Mouse (Mus musculus) limb, embryonic 15.5 days (tissue): ENCODE results near the gene 9130230L23Rik. TPM values are rescaled to one million over a fixed set of nuclear protein-coding genes. Genes with fewer than 3 reads are reported as not detected.

ENCODE experiments used
- ATAC-seq: fragments of 200-750 bp; cut with Nextera tagmentation; 2 replicates; pipeline ENCODE4 v1.8.0; 2017; ENCODE audit warnings: low read depth, moderate TSS enrichment; ENCODE audit not compliant: insufficient number of reproducible peaks, low FRiP score, low TSS enrichment
- H3K27ac ChIP-seq: fragments of 300-500 bp; sonication (generic); 2 replicates; pipeline ENCODE4 v1.5.1; 2015; ENCODE audit warnings: moderate library complexity, mild to moderate bottlenecking, inconsistent platforms
- H3K27me3 ChIP-seq: fragments of 300-500 bp; sonication (generic); 2 replicates; pipeline ENCODE4 v1.6.1; 2015; ENCODE audit warnings: inconsistent platforms
- H3K36me3 ChIP-seq: fragments of 300-500 bp; sonication (generic); 2 replicates; pipeline ENCODE4 v1.6.1; 2015; ENCODE audit warnings: inconsistent platforms
- H3K4me1 ChIP-seq: fragments of 300-500 bp; sonication (generic); 2 replicates; pipeline ENCODE4 v1.6.1; 2015; ENCODE audit warnings: inconsistent platforms
- H3K4me2 ChIP-seq: fragments of 300-500 bp; sonication (generic); 2 replicates; pipeline ENCODE4 v1.6.1; 2015; ENCODE audit warnings: mild to moderate bottlenecking, inconsistent platforms
- H3K4me3 ChIP-seq: fragments of 300-500 bp; sonication (generic); 2 replicates; pipeline ENCODE4 v1.5.1; 2015; ENCODE audit warnings: mild to moderate bottlenecking, inconsistent platforms
- H3K9ac ChIP-seq: fragments of 300-500 bp; sonication (generic); 2 replicates; pipeline ENCODE4 v1.6.1; 2015; ENCODE audit warnings: inconsistent platforms
- H3K9me3 ChIP-seq: fragments of 300-500 bp; sonication (generic); 2 replicates; pipeline ENCODE4 v1.6.1; 2016; ENCODE audit warnings: inconsistent platforms
- WGBS: fragments of 180-500 bp; shearing (Covaris S2); methylation state at CpG from one replicate; pipeline ENCODE4 v1.1.7; 2015; 5-methylcytosine and 5-hydroxymethylcytosine counted together
- polyA plus RNA-seq: library from polyadenylated mRNA; unstranded; fragments of >200 nt; fragmentation: Nextera tagmentation; extraction: Ambion mirVana; gene quantifications from 2 replicates; pipeline ENCODE4 v1.2.1, GENCODE M21; 2015

9130230L23Rik gene
- polyA plus RNA-seq, 1 experiment from 2014 or later = 0.10 TPM

DNA sequence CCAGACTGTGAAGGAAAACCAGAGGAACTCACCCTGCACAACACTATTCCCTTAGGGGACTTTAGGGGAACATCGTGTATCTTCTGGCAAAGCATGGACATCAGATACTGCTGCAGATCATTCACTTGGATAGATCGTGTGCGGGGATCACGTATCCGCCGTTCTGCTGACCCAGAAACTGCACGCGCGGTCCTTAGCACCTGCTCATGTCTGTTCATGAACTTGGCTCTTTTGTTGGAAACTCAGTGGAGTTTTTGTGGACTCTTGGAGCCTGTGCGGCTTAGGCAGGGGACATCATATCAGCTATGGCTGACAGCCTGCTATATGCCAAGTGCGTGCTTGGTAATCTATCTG lies 43.5 kb downstream of the 9130230L23Rik start:
- H3K9me3 ChIP-seq = no peaks in the 10 kb centered on the region
- no peaks in the 10 kb centered on the region for H3K27me3 ChIP-seq
- 0 out of 2 replicates have a peak, but pooled peaks cover 5% of the 10 kb centered on the region for H3K4me1 ChIP-seq
- no peak overlapping the region for H3K9ac ChIP-seq
- no peak overlapping the region for H3K27ac ChIP-seq
- WGBS = 81% methylated on average over 11 of the region's 11 CpGs
- H3K4me3 ChIP-seq = no peak overlapping the region
- ATAC-seq = no peak
- no peak overlapping the region for H3K4me2 ChIP-seq
- no peaks in the 10 kb centered on the region for H3K36me3 ChIP-seq

- Histone ChIP-seq H3K4me2 (no peak overlapping the region), H3K27ac (no peak overlapping the region), H3K4me1 (peaks cover 7% of the 10 kb centered on the region; the same call in 1 of the 2 replicates), H3K9ac (no peak overlapping the region), H3K4me3 (no peak overlapping the region), H3K9me3 (no peaks in the 10 kb centered on the region), H3K27me3 (no peaks in the 10 kb centered on the region), H3K36me3 (no peaks in the 10 kb centered on the region)
- no peak for ATAC-seq
- 75% methylated on average over 5 of the region's 5 CpGs for WGBS
These were observed 44.0 kb downstream of the 9130230L23Rik start for GRCm38 (mm10) chr5:65959893-65960596.

DNA sequence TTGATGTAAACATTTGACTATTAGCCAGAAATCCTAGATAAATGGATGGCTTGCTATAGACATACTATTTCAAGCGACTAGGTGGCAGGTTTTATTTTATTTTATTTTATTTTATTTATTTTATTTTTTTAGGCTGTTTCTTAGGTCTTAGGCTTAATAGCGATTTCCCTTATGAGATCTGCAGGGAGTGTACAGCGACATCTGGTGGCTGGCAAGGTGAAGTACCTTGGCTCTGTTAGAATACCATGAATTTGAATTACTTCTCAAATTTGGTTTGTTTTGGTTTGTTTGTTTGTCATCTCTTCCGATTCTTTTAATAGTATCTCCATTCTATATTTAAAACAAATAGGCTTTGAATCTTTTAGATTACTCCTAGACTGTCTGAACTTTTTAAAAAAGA lies 45.5 kb downstream of the 9130230L23Rik start:
- no peak overlapping the region for H3K4me3 ChIP-seq
- 5% methylated on average over 4 of the region's 4 CpGs for WGBS
- no peak overlapping the region for H3K9ac ChIP-seq
- H3K9me3 ChIP-seq = no peaks in the 10 kb centered on the region
- no peaks in the 10 kb centered on the region for H3K27me3 ChIP-seq
- H3K36me3 ChIP-seq = no peaks in the 10 kb centered on the region
- H3K27ac ChIP-seq = no peak overlapping the region
- no peak overlapping the region for H3K4me2 ChIP-seq
- no peak for ATAC-seq
- peaks cover 9% of the 10 kb centered on the region; the same call in 1 of the 2 replicates for H3K4me1 ChIP-seq

- ATAC-seq = no peak
- H3K9ac ChIP-seq = no peak overlapping the region
- no peaks in the 10 kb centered on the region for H3K36me3 ChIP-seq
- no peaks in the 10 kb centered on the region for H3K9me3 ChIP-seq
- H3K4me1 ChIP-seq = peaks cover 9% of the 10 kb centered on the region; the same call in 1 of the 2 replicates
- H3K27ac ChIP-seq = no peak overlapping the region
- H3K4me3 ChIP-seq = peak overlapping the region; percentile 35
- 74% methylated on average over 9 of the region's 9 CpGs for WGBS
- peak overlapping the region; percentile 46 for H3K4me2 ChIP-seq
- H3K27me3 ChIP-seq = no peaks in the 10 kb centered on the region
These were observed 47.7 kb downstream of the 9130230L23Rik start for GRCm38 (mm10) chr5:65956144-65957008.

- no peak overlapping the region for H3K9ac ChIP-seq
- peak overlapping the region; percentile 46 for H3K4me2 ChIP-seq
- H3K4me1 ChIP-seq = peaks cover 11% of the 10 kb centered on the region; the same call in 1 of the 2 replicates
- peak; percentile 48; the same call in 1 of the 2 replicates for ATAC-seq
- WGBS = 35% methylated on average over 23 of the region's 23 CpGs
- H3K9me3 ChIP-seq = no peaks in the 10 kb centered on the region
- peak overlapping the region; percentile 35 for H3K4me3 ChIP-seq
- H3K36me3 ChIP-seq = no peaks in the 10 kb centered on the region
- H3K27me3 ChIP-seq = no peaks in the 10 kb centered on the region
- H3K27ac ChIP-seq = no peak overlapping the region
These were observed 48.5 kb downstream of the 9130230L23Rik start for GRCm38 (mm10) chr5:65955343-65956143.

DNA sequence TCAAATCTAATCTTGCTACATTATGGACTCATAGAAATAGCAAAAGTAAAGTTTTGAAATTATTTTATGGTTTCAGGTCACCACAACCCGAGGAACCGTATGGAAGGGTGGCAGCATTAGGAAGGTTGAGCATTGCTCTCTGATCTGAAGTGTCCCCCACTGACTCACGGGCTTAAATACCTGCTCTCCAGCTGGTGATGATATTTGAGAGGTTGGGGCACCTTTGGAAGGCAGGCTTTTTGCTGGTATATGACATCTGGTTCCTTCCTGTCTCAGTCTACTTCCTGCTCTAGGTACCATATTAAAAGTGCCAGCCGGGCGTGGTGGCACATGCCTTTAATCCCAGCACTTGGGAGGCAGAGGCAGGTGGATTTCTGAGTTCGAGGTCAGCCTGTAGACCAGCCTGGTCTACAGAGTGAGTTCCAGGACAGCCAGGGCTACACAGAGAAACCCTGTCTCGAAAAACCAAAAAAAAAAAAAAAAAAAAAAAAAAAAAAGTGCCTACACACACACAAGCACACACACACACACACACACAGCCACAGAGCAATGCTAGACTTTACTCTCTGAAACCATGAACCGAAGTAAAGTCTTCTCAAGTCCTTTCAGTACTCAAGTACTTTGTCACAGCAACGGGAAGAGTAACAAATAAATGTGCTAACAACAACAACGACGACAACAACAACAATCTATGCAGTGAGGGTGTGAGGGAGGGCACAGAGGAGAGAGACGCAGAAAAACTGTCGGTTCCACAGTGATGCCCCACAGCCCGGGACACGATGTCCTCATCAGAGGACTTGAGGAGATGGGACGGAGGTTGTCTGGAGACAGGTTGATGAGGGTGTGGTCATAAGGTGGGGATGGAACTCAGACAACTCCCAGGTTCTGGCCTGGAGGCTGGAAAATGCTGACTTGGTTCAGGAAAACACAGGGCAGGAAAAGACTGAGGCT lies 49.7 kb downstream of the 9130230L23Rik start:
- no peaks in the 10 kb centered on the region for H3K36me3 ChIP-seq
- no peak overlapping the region for H3K4me2 ChIP-seq
- H3K4me1 ChIP-seq = peaks cover 16% of the 10 kb centered on the region; the same call in 1 of the 2 replicates
- H3K4me3 ChIP-seq = no peak overlapping the region
- H3K27me3 ChIP-seq = no peaks in the 10 kb centered on the region
- no peaks in the 10 kb centered on the region for H3K9me3 ChIP-seq
- no peak overlapping the region for H3K27ac ChIP-seq
- WGBS = 88% methylated on average over 16 of the region's 16 CpGs
- no peak overlapping the region for H3K9ac ChIP-seq
- ATAC-seq = no peak

DNA sequence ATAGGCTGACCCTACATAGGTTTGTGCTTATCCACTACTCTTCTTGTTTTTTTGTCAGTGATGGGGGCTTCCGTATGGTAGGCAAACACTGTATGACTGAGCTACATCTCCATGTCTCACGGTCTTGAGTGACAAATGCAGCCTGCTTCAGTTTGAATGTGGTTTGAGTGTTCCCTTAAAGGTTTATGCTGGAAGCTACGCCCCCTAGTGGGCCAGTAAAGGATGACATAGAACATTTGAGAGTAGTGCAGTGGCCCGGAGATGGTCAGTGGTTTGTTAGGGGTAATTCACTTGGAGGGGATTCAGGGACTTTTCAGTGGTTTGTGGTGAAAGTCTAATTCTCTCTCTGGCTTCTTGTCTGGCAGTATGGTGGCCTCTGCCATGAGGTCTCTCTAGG lies 52.6 kb downstream of the 9130230L23Rik start:
- ATAC-seq = no peak

DNA sequence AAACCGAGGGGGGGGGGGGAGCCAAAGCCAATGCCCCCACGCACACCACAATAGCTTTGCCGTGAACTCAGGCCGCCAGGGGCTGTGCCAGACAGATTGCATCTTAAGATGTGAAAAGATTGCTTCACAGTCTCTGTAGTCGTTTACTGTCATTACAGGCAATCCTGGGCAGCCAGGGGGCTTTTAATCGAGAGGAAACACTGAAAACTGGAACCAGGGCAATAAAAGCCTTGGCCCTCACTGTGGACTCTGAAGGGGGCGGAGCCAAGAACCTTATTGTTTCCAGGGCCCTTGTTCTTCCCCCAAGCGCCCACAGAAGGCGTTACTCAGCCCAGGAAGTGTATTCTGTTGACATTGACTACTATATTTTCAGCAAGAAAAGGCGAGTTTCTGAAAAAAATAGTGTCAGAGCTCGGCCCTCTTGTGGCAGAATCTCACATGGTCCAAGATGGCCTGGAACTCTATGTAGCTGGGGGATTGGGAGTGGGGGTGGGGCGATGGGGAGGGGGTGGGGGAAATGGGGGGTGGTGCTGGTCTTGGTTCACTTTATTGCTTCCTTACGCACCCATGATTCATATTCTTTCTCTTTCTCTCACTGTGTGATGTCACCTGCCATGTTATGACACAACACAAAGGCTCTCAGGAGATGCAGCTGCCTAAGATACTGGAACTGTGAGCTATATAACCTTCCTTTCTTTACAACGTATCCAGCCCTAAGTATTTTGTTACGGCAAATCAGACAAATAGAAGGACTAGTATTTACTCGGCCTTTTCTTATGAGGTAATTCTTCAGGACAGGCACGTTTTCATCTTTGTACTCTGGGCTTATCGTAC lies 53.2 kb downstream of the 9130230L23Rik start:
- Histone ChIP-seq H3K36me3 (no peaks in the 10 kb centered on the region), H3K4me3 (no peak overlapping the region), H3K27me3 (no peaks in the 10 kb centered on the region), H3K27ac (peak overlapping the region; percentile 48), H3K4me2 (no peak overlapping the region), H3K4me1 (peaks cover 16% of the 10 kb centered on the region; the same call in 1 of the 2 replicates), H3K9me3 (no peaks in the 10 kb centered on the region), H3K9ac (no peak overlapping the region)
- no peak for ATAC-seq
- 60% methylated on average over 18 of the region's 18 CpGs for WGBS

More for the DNA sequence above, 52.6 kb downstream of the 9130230L23Rik start:
- Histone ChIP-seq H3K4me1 (peaks cover 16% of the 10 kb centered on the region; the same call in 1 of the 2 replicates), H3K9me3 (no peaks in the 10 kb centered on the region), H3K36me3 (no peaks in the 10 kb centered on the region), H3K27ac (no peak overlapping the region), H3K9ac (no peak overlapping the region), H3K4me2 (no peak overlapping the region), H3K27me3 (no peaks in the 10 kb centered on the region), H3K4me3 (no peak overlapping the region)
- 73% methylated on average over 4 of the region's 4 CpGs for WGBS

- Histone ChIP-seq H3K9me3 (no peaks in the 10 kb centered on the region), H3K4me2 (no peak overlapping the region), H3K9ac (no peak overlapping the region), H3K4me3 (no peak overlapping the region), H3K27me3 (no peaks in the 10 kb centered on the region), H3K27ac (peak overlapping the region; percentile 48), H3K36me3 (no peaks in the 10 kb centered on the region), H3K4me1 (peaks cover 11% of the 10 kb centered on the region; the same call in 1 of the 2 replicates)
- 35% methylated on average over 6 of the region's 6 CpGs for WGBS
- ATAC-seq = no peak
These were observed 53.8 kb downstream of the 9130230L23Rik start for GRCm38 (mm10) chr5:65950236-65950635.

DNA sequence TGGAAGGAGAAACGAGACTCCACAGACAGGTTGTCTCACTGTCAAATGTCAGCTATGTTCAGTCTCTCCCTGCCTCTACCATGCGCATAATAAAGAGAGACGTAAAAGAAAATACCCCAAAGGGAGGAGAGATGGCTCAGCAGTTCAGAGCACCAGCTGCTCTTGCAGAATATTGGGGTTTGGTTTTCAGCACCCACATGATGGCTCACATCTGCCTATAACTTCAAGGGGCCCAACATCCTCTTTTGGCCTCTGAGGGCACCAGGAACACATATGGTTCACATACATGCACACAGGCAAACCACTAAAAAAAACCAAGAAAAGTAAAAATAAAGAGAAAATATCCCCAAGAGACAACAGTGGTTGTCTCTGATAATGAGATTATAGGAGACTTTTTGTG lies 54.3 kb downstream of the 9130230L23Rik start:
- H3K9me3 ChIP-seq = no peaks in the 10 kb centered on the region
- no peak overlapping the region; the same call in 1 of the 2 replicates for H3K27ac ChIP-seq
- ATAC-seq = no peak
- H3K4me2 ChIP-seq = no peak overlapping the region
- H3K36me3 ChIP-seq = no peaks in the 10 kb centered on the region
- 47% methylated on average over 3 of the region's 3 CpGs for WGBS
- no peaks in the 10 kb centered on the region for H3K27me3 ChIP-seq
- H3K9ac ChIP-seq = no peak overlapping the region
- peaks cover 8% of the 10 kb centered on the region; the same call in 1 of the 2 replicates for H3K4me1 ChIP-seq
- H3K4me3 ChIP-seq = no peak overlapping the region
